In genomic region chr2:102197332-102197731, GRCm38 (mm10) we compare ENCODE assay signal across 11 mouse cellular contexts. TPM values are rescaled to one million over a fixed set of nuclear protein-coding genes. Genes with fewer than 3 reads are reported as not detected.
DNase-seq lines count a peak whose midpoint lies in the region; ATAC-seq and TF ChIP-seq lines count a peak whose summit lies in the region.
"Had no signal": no experiment of that assay in that cellular context is flagged by ENCODE, and none has a peak within 500 bp of the region (broad histone marks: within the 10 kb centered on the region; RNA-seq: fewer than 3 reads in every experiment).

No protein-coding gene starts in this region.

- peaks cover 22% of the 10 kb centered on the region for H3K4me1 ChIP-seq in limb, embryonic 13.5 days
- H3K4me1 ChIP-seq: heart, embryonic 15.5 days had no signal

- TF ChIP-seq CTCF in left cerebral cortex, adult 2 months (IDR thresholded peaks at IDR 0.05) = no peak

- WGBS in limb, embryonic 13.5 days = 80% methylated on average over 1 of the region's 1 CpGs

- DNase-seq in NIH3T3 (ENCODE audit: low read depth) = peak; percentile 21
- peak; percentile 52 for DNase-seq in embryo, embryonic 10.5 days (ENCODE audit: low spot score)
- peak; percentile 90 for DNase-seq in kidney, adult 9 months
- DNase-seq in left cerebral cortex, adult 2 months (ENCODE audit: extremely low spot score in 1 of 2, low spot score in 2 of 2) = no peak
- no peak for DNase-seq in heart, adult 8-10 months (ENCODE audit: low spot score)
- no peak for DNase-seq in urinary bladder, postnatal 36 days (ENCODE audit: low spot score in 2 of 2)

- H3K9me3 ChIP-seq in limb, embryonic 13.5 days = no peaks in the 10 kb centered on the region
- H3K9me3 ChIP-seq: heart, embryonic 15.5 days had no signal

- no peaks in the 10 kb centered on the region for H3K27me3 ChIP-seq in limb, embryonic 13.5 days
- H3K27me3 ChIP-seq: heart, embryonic 15.5 days had no signal

- no peak overlapping the region for H3K4me2 ChIP-seq in limb, embryonic 13.5 days (replicated peaks)
- H3K4me2 ChIP-seq: heart, embryonic 15.5 days had no signal

- no peak overlapping the region for H3K9ac ChIP-seq in limb, embryonic 13.5 days
- H3K9ac ChIP-seq: heart, embryonic 15.5 days had no signal

- H3K4me3 ChIP-seq in limb, embryonic 13.5 days = no peak overlapping the region
- no peak overlapping the region for H3K4me3 ChIP-seq in left cerebral cortex, adult 2 months
- H3K4me3 ChIP-seq: heart, embryonic 15.5 days had no signal

- intact Hi-C loops in left cerebral cortex, adult 2 months (cut with DNase I) = no loop called here

- no peak overlapping the region for H3K27ac ChIP-seq in limb, embryonic 13.5 days
- H3K27ac ChIP-seq in left cerebral cortex, adult 2 months = no peak overlapping the region
- H3K27ac ChIP-seq: heart, embryonic 15.5 days; macrophage had no signal

- H3K36me3 ChIP-seq in limb, embryonic 13.5 days = no peaks in the 10 kb centered on the region
- H3K36me3 ChIP-seq: heart, embryonic 15.5 days had no signal

- ATAC-seq in limb, embryonic 13.5 days (ENCODE audit: low FRiP score, low read depth) = peak; percentile 42; the same call in 1 of the 2 replicates
- ATAC-seq in cerebellum, adult (ENCODE audit: insufficient number of reproducible peaks, low FRiP score, low TSS enrichment) = no peak
- ATAC-seq: inflammation-experienced regulatory T-cells, adult 6 months had no signal

RNA-seq across cellular contexts. Expression of gene Ldlrad3, which starts 11.1 kb away (rescaled TPM):
- 63.6 and 71.9 TPM in 2 replicates for polyA plus RNA-seq in limb, embryonic 13.5 days (2015; fragmentation: Nextera tagmentation; extraction: Ambion mirVana)
- total RNA-seq in left cerebral cortex, adult 2 months (2021) = 10 to 100 TPM in 1 of 2 experiments, 1 to 10 TPM in 1; 9.1 to 10.3 TPM
- 1 to 10 TPM; 3.1 to 3.7 (median 3.4) TPM for total RNA-seq in heart, adult 8-10 months (2022)

Comparison
In these comparisons a context has a peak if more than half of its experiments do, and no peak if none do; other contexts are left out.
1. DNase-seq: peak in NIH3T3 (single experiment), embryo, embryonic 10.5 days (single experiment) and kidney, adult 9 months (single experiment); none in left cerebral cortex, adult 2 months (0 of 2), heart, adult 8-10 months (single experiment) and urinary bladder, postnatal 36 days (0 of 2).